Mouse (Mus musculus) gastrocnemius, postnatal 10 days (tissue): ENCODE data around the gene Bcar1. TPM values are rescaled to one million over a fixed set of nuclear protein-coding genes. Genes with fewer than 3 reads are reported as not detected.

ENCODE experiments used
- DNase-seq: peaks from one replicate; pipeline ENCODE4 v3.0.0; 2021; ENCODE audit warnings: mixed read lengths
- total RNA-seq, 2 experiments: library from RNA; stranded (reverse); gene quantifications; 2 replicates each; pipeline ENCODE4 v1.2.3; 2021

Gene Bcar1
- total RNA-seq, 2 experiments from 2014 or later = 22.3 to 27.1 TPM

DNA sequence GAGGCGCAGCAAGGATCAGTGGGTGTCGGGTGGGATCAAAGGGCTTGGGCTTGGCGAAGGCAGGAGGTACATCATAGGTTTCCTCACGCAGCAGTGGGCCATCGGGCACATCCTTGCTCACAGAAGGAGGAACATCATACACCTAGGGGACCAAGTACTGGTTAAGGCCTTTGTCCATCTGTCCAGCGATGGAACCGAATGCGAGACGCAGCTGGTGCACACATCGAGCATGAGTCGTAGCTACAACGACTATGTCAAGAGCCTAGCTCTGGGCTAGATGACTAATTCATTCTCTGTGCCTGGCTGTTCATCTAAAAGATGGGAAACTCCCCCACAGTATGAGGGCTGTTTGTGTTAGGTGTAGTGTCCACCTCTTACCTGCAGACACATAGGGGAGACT, 29.3 kb downstream of the Bcar1 start:
- DNase-seq = peak; percentile 4

GRCm38 (mm10) chr8:111713817-111714216, 29.8 kb downstream of the Bcar1 start:
- DNase-seq = peak; percentile 8

DNA sequence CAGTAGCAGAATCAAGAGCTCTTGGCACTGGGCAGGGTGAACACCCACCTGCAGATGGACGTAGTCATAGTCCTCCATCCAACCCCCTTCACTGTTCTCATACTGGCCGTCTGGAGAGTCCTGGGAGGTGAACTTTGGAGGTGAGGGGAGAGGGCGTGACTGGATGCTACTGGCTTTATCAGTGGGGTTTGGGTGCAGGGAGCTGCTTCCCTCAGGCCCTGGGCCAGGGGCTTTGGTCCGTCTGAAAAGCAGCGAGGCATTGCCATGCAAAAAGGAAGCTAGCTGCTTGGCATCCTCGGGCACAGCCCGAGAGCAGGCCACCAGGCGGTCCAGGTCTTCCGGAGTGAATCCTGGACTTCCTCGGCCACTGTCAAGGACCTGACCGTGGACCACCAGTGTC, 30.3 kb downstream of the Bcar1 start:
- DNase-seq = peak; percentile 7

- peak; percentile 73 for DNase-seq
Measured at GRCm38 (mm10) chr8:111712588-111712987, 31.0 kb downstream of the Bcar1 start.

- no peak for DNase-seq
Measured at GRCm38 (mm10) chr8:111712135-111712534, 31.5 kb downstream of the Bcar1 start.

GRCm38 (mm10) chr8:111710777-111711485, 32.7 kb downstream of the Bcar1 start:
- peak; percentile 53 for DNase-seq

GRCm38 (mm10) chr8:111709223-111709622, 34.4 kb downstream of the Bcar1 start:
- DNase-seq = no peak

DNA sequence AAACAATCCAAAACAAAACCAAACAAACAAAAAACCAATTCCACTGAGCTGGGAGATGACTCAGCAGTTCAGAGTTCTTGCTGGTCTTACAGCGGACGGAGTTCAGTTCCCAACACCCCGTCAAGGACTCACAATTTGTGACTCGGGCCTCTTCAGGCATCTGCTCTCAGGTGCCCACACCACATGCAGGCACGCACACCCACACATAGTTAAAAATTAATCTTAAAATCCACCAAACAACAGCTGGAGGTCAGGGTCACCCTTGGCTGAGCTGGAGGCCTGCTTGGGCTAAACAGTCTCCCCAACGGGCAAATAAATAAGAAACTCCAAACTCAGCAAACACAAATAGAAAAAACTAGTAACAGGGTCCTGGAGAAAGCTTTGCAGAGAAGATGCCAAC, 35.3 kb downstream of the Bcar1 start:
- no peak for DNase-seq

DNA sequence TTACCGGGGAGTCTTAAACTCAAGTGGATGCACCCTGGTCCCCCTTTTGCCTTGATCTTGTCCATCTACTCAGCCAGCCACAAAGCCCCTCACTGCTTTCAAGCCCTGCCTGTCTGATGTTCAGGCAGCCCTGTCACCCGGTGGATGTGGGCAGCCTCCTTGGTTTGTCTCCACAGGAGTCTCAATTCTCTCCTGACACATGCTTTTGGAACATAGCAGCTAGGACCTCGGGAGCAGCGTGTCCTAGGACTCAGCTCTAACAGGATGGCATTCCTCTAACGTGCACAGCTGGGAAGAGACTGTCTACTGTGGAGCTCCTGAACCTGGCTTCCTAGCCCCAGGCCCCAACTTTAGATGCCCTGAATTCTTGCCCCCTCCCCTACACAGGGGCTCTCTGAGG, 37.9 kb downstream of the Bcar1 start:
- no peak for DNase-seq

DNA sequence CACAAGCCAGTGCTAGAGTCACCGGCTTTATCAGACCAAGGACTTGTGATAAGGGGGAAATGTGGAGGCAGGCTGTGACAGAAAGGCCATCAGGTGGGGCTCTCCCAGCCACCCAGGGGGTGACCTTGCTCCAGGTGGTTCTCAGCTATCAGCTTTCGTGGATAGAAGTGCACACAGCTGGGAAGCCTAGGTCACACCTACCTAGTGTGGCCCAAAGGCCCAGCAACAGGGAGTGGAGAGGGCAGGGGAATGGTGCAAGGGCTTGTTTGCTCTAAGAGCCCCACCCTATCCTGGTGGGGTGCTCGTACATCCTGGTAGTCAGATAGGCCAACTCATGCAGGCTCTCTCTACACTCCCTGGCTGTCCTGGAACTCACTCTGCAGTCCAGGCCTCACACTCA, 38.4 kb downstream of the Bcar1 start:
- DNase-seq = no peak

DNA sequence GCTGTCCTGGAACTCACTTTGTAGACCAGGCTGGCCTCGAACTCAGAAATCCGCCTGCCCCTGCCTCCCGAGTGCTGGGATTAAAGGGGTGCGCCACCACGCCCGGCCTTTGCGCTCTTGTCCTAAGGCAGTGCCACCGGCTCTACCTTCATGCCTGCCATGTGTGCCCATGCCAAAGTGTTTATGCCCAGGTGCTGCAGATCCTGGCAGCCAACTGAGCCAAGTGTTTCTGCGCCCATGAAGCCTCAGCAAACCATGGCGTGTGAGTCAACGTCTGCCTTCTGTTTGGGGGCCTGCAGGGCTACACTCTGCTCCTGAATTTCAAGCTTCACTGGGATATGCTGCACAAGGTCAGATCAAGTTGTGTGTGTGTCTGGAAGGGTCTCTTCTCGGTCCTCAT, 39.0 kb downstream of the Bcar1 start:
- DNase-seq = no peak

DNA sequence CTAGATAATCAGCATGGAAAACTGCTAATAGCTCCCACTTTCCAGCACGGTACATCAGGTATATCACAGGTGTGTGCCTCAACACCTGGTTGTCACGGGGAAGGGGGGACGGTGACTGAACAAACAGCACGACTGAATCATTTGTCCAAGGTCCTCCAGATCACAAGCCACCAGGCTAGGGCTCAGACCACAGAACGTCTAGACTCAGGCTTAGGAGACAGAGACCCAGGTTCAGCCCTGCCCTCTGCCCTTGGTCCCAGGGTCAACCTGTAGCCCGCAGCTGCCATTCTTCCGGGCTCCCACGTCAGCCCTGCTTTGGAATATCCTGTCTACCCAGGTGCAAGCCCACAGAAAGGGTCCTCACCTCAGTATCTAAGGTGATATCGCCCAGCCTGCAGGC, 42.2 kb downstream of the Bcar1 start:
- no peak for DNase-seq

DNA sequence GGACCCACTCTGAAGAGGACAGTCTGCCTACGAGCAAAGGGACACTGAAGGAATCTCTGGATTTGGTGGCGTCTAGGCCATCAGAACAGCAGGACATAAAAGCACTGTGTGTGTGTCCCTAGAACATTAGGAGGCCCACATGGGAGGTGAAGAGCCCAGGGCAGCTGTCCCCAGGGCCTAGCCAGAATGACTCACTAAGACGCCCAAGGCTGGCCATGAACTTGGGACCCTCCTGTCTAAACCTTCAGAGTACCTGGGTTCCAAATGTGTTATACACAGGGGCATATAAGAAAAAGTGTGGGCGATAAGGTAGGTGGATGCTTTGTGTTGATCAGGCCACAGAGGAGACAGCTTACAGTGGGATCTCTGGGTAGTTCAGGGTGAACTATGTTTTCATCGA, 42.9 kb downstream of the Bcar1 start:
- DNase-seq = no peak

DNA sequence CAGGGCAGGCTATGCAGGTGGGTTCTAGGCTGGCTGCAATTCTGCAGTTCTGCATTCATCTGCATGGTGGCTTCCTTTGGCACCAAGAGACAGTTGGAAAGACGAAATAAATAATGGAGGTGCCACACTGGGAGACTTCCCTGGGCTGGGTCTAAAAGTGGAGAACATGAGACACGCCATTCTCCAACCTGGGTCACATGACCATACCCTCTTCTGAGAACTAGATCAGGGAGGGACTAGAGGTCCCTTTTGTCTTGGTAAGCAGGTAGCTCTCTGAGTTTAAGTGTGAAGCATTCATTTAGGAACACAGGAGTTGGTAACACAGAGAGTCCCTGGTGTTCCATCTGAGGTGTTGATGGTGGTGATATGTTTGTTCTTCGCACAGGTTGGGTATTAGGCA, 43.4 kb downstream of the Bcar1 start:
- DNase-seq = no peak

DNA sequence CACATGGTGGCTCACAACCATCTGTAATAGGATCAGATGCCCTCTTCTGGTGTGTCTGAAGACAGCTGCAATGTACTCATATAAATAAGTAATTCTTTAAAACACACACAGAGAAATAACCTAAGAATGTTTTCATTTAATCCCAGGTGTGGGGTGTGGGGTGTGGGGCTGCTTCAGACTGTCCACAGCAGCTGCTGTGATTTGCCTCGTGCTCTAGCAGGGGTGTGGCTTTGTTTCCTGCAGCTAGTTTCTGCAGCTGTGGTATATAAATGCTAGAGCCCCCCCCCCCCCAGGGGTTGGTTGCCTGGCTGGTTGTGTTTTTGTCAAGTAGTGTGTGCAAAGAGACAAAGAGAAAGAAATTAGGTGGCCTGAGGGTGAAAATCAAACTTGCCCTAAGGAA, 44.6 kb downstream of the Bcar1 start:
- DNase-seq = no peak

GRCm38 (mm10) chr8:111697655-111698054, 46.0 kb downstream of the Bcar1 start:
- DNase-seq = no peak

- no peak for DNase-seq
Measured at GRCm38 (mm10) chr8:111695441-111695840, 48.2 kb downstream of the Bcar1 start.

DNA sequence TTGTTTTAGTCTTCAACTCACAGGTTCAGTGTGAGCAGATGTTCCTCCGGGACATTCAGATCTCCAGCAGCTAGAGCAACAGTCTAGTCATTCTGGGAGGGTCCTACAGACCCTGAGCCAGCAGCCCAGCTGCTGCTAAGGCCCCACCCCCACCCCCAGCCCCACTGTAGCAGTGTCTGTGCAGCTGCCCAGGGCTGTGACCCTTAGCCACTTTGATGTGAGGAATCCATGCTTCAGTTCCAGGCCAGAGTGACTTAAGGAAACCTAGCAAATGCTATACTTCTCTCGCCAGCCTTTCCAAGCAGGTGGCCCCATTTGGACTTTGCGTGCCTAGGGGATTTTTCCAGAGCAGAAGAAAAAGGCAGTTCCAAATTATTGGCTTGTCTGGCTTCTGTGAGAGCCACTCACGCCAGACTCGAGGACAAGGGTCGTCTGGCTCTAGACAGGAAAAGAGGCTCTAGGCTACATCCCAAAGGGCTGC, 50.3 kb downstream of the Bcar1 start:
- no peak for DNase-seq

DNA sequence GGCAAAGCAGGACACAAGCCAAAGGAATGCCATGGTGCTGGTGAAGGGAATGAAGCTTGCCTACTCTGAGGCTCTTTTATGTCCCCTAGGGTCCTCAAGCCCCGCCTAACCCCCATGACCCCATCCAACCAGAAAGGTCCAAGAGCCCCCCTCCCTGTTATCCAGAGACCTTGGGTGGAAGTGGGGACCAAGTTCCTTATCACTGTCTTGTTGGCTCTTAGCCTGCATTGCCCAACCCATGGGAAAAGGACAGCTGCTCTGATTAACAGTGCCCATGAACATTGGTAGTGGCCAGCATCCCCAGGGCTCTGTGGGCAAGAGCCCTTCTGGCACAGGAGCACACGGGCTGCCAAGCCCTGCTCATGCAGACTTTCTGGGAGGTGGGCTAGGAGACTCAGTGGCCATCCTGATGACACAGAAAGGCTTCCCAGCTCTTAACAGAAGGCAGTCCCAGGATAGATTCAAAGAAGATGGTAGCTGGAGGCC, 52.6 kb downstream of the Bcar1 start, which contains the start of gene Ctrb1:
Ctrb1 (minus strand) TSS at position 51 of the 486 bp plus-strand sequence.
- no peak for DNase-seq

GRCm38 (mm10) chr8:111686881-111687280, 56.7 kb downstream of the Bcar1 start:
- DNase-seq = no peak

GRCm38 (mm10) chr8:111682521-111682920, 61.1 kb downstream of the Bcar1 start:
- DNase-seq = no peak

DNA sequence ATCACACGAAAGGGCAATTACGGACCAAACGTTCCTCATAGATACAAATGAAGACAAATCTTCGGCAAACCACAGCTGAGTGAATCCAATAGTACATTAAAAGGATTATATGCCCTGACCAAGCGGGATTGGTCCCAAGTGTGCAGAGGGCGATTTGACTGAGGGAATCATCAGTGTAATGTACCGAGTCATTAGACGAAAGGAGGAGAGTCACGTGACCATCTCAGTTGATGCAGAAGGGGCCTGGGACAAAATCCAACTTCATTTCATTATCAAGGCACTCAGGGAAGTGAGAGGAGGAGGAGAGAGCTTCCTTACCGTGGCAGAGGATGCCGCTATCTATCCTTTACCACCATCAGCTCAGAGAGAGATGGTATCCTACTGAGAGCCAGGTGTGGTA, 62.5 kb downstream of the Bcar1 start:
- no peak for DNase-seq

- DNase-seq = no peak
Measured at GRCm38 (mm10) chr8:111680423-111681028, 63.1 kb downstream of the Bcar1 start.

DNA sequence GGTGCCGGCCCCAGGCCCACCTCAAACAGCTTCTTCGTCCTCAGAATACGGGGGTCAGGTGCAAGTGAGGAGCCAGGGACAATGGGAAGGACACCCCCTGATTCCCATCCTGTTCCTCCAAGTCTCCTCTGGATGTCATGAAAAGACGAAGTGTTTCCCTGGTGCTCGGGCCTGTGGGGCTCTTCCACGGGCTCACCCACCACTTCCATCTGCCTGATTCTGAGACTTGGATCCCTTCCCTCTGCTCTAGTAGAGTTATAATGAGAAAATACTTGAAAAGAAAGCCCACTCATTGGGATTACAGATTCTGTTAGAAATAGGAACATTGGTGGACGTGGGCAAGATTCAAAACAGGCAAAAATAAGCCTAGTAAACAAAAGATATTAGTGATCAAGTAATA, 64.8 kb downstream of the Bcar1 start:
- DNase-seq = no peak
